Mouse (Mus musculus): Measurements from ENCODE around the gene Parp16.

DNA sequence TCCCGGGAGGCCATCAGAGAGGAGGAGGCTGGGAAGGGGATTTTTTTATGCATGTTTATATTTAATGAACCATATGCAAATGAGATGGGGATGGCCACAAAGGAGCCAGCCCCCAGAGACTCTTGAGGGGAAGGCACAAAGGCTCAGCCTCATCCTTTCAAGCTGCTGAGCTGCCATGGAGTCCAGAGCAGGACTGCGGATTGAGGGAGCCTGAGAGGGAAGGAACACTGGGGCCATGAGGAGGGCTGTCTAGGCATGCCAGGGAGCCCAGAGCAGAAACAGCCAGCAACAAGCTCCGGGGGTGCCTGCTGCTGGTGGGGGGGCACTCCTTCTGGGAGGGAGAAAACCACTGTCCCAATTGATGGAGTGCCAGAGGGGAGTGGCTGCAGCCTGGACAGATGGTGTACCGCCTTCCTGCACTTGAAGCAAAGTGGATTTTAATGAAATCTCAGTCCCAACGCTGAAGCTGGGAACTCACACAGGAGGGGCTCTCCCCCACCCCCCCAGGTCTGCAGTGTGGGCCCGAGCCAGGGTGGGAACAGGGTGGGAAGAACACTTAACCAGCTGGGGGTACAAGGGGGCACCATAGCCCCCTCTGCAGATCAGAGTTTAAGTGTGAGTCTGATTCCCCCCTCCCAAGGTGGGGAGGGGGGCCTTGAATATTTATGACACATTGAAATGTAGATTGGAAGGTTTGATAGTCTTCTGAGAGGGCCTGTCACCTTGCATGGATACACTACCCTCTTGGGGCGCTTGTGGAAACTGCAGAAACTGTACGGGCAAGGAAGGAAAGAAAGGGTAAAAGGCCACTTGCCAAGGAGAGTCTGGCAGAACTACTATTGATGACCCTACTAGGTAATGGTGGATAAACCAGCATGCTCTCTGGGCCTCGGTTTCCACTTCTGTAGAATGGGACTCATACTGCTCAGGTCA, 18.9 kb upstream of the Parp16 start:
- TF ChIP-seq POLR2A (IDR thresholded peaks at IDR 0.05; ENCODE audit: borderline replicate concordance, control insufficient read depth, low read depth, low read length) (no peak), CTCF (IDR thresholded peaks at IDR 0.05; ENCODE audit: control insufficient read depth, insufficient read depth, low read length) (no peak)

Data from bone marrow, adult 2 months (tissue).